Mouse (Mus musculus) hindbrain, postnatal 0 days (tissue): ENCODE measurements around the gene Prrxl1. TPM values are rescaled to one million over a fixed set of nuclear protein-coding genes. Genes with fewer than 3 reads are reported as not detected.

Source experiments
- ATAC-seq: fragments of 200-750 bp; cut with Nextera tagmentation; 2 replicates; pipeline ENCODE4 v1.8.0; 2017; ENCODE audit warnings: mild to moderate bottlenecking, moderate TSS enrichment, moderate library complexity
- DNase-seq: peaks from one replicate; pipeline ENCODE4 v3.0.0-alpha.2; 2015; ENCODE audit warnings: low spot score
- H3K27ac ChIP-seq: fragments of 300-500 bp; sonication (generic); 2 replicates; pipeline ENCODE4 v1.5.1; 2014; ENCODE audit warnings: mild to moderate bottlenecking
- H3K27me3 ChIP-seq: fragments of 300-500 bp; sonication (generic); 2 replicates; pipeline ENCODE4 v1.6.1; 2014; ENCODE audit warnings: low read length, mixed read lengths; ENCODE audit not compliant: insufficient read depth
- H3K36me3 ChIP-seq: fragments of 300-500 bp; sonication (generic); 2 replicates; pipeline ENCODE4 v1.6.1; 2014; ENCODE audit warnings: low read length, mixed read lengths; ENCODE audit not compliant: insufficient read depth
- H3K4me1 ChIP-seq: fragments of 300-500 bp; sonication (generic); 2 replicates; pipeline ENCODE4 v1.6.1; 2014; ENCODE audit warnings: antibody characterized with exemption, low read length, mixed read lengths; ENCODE audit not compliant: insufficient read depth
- H3K4me2 ChIP-seq: fragments of 300-500 bp; sonication (generic); 2 replicates; pipeline ENCODE4 v1.6.1; 2014; ENCODE audit warnings: low read depth, mild to moderate bottlenecking, low read length, moderate library complexity, mixed read lengths
- H3K4me3 ChIP-seq: fragments of 300-500 bp; sonication (generic); 2 replicates; pipeline ENCODE4 v1.5.1; 2014; ENCODE audit warnings: low read length
- H3K9ac ChIP-seq: fragments of 300-500 bp; sonication (generic); replicated peaks from 2 replicates; pipeline ENCODE4 v1.6.1; 2014; ENCODE audit warnings: mild to moderate bottlenecking, low read length, moderate library complexity, mixed read lengths
- H3K9me3 ChIP-seq: fragments of 300-500 bp; sonication (generic); 2 replicates; pipeline ENCODE4 v1.6.1; 2016; ENCODE audit warnings: low read length, mixed read lengths
- CTCF ChIP-seq: IDR thresholded peaks from 2 replicates; pipeline ENCODE4 v1.5.1; 2016; ENCODE audit warnings: antibody characterized with exemption, control low read depth, low read depth
- WGBS: fragments of 180-500 bp; shearing (Covaris S2); extraction: QIAGEN DNeasy Blood & Tissue Kit; methylation state at CpG from one replicate; pipeline ENCODE4 v1.1.7; 2014; 5-methylcytosine and 5-hydroxymethylcytosine counted together
- polyA plus RNA-seq: library from polyadenylated mRNA; unstranded; fragments of >200 nt; fragmentation: Nextera tagmentation; extraction: Ambion mirVana; gene quantifications from 2 replicates; pipeline ENCODE4 v1.2.1, GENCODE M21; 2015
- total RNA-seq: library from RNA; depleted of rRNA; stranded (reverse); fragments of >200 nt; gene quantifications from 2 replicates; pipeline ENCODE4 v1.2.3, GENCODE M21; 2014

The Prrxl1 gene
- total and polyA plus RNA-seq, 2 experiments from 2014 or later, result 17.8 to 24.1 TPM

DNA sequence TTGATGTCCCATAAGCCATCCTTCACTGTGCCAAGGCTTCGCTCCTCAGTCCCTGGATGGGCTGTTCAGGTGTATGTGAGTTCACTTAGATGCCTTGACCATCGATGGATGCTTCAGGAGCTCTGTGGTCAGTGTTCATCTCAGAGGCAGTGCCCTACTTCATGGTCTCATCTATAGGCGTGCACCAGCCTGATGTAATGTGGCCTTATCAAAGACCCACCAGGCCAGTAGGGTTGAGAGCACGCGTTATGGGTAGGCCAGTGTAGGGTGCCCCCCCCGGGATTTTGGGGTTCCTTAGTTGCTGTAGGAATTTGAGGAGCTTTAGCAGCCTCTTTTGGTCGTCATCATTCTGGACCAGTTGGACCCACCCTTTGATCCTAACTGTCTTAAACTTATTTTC is 25.6 kb downstream of the Prrxl1 start:
- H3K9ac ChIP-seq, result no peak overlapping the region
- H3K27me3 ChIP-seq, result no peaks in the 10 kb centered on the region
- no peak overlapping the region for H3K4me2 ChIP-seq
- no peaks in the 10 kb centered on the region for H3K36me3 ChIP-seq
- DNase-seq, result no peak
- H3K4me1 ChIP-seq, result no peaks in the 10 kb centered on the region
- WGBS, result 93% methylated on average over 7 of the region's 7 CpGs
- H3K9me3 ChIP-seq, result no peaks in the 10 kb centered on the region
- no peak overlapping the region for H3K27ac ChIP-seq
- TF ChIP-seq CTCF, result no peak
- ATAC-seq, result no peak
- no peak overlapping the region for H3K4me3 ChIP-seq

- WGBS, result 23% methylated on average over 2 of the region's 2 CpGs
- no peak for TF ChIP-seq CTCF
- no peak overlapping the region for H3K4me2 ChIP-seq
- no peaks in the 10 kb centered on the region for H3K9me3 ChIP-seq
- no peak overlapping the region for H3K9ac ChIP-seq
- H3K27me3 ChIP-seq, result no peaks in the 10 kb centered on the region
- DNase-seq (peak; percentile 60), ATAC-seq (peak; percentile 40; the same call in 1 of the 2 replicates)
- H3K4me3 ChIP-seq, result no peak overlapping the region
- H3K4me1 ChIP-seq, result no peaks in the 10 kb centered on the region
- no peaks in the 10 kb centered on the region for H3K36me3 ChIP-seq
- H3K27ac ChIP-seq, result no peak overlapping the region
Measured at GRCm38 (mm10) chr14:32627271-32627670, 28.1 kb downstream of the Prrxl1 start.

GRCm38 (mm10) chr14:32628584-32628983 is 29.4 kb downstream of the Prrxl1 start:
- no peaks in the 10 kb centered on the region for H3K4me1 ChIP-seq
- DNase-seq (peak; percentile 34), ATAC-seq (0 out of 2 replicates have a peak, but pooled peaks have one; percentile 27)
- H3K27me3 ChIP-seq, result no peaks in the 10 kb centered on the region
- H3K4me2 ChIP-seq, result no peak overlapping the region
- no peaks in the 10 kb centered on the region for H3K36me3 ChIP-seq
- 46% methylated on average over 10 of the region's 10 CpGs for WGBS
- H3K9ac ChIP-seq, result no peak overlapping the region
- H3K4me3 ChIP-seq, result no peak overlapping the region
- no peak overlapping the region for H3K27ac ChIP-seq
- H3K9me3 ChIP-seq, result no peaks in the 10 kb centered on the region
- peak; percentile 34 for TF ChIP-seq CTCF

GRCm38 (mm10) chr14:32632908-32633600 is 33.8 kb downstream of the Prrxl1 start:
- DNase-seq (no peak), ATAC-seq (no peak)
- no peak overlapping the region for H3K27ac ChIP-seq
- H3K4me3 ChIP-seq, result no peak overlapping the region
- no peak overlapping the region for H3K4me2 ChIP-seq
- WGBS, result 67% methylated on average over 6 of the region's 6 CpGs
- H3K9ac ChIP-seq, result no peak overlapping the region
- H3K9me3 ChIP-seq, result no peaks in the 10 kb centered on the region
- no peak for TF ChIP-seq CTCF
- no peaks in the 10 kb centered on the region for H3K4me1 ChIP-seq
- no peaks in the 10 kb centered on the region for H3K27me3 ChIP-seq
- no peaks in the 10 kb centered on the region for H3K36me3 ChIP-seq

DNA sequence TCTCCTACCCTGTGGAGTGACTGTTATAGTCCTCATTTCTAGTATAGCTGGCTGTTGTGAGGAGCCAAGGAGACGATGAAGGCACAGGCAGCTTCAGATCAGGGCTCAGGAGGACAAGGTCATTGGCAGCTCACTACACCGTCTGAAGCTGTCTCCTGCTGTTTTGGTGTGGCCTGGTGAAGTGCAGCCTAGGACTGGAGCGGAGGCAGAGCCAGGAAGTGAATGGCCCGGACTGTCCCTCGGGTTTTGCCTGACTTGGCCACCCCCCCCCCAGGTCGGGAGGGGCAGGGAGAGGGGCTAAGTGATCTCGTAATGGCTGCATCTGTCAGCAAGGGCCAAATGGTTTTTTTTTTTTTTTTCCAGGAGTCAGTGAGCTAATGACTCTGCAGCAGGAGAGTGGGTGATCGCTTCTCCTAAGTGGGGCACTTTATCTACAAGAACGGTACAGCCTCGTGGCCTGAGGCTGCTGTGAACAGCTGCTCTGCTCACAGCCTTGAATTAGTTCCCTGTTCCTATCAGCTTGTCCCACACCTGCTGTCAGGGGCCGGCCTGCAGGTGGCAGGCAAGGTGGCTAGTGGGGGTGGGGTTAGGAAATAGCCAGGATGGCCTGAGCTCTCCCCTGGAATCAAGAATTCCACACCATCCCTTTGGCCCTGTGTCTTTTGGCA is 34.9 kb downstream of the Prrxl1 start:
- no peaks in the 10 kb centered on the region for H3K9me3 ChIP-seq
- H3K27ac ChIP-seq, result no peak overlapping the region
- DNase-seq (peak; percentile 5), ATAC-seq (peak; percentile 24; the same call in 1 of the 2 replicates)
- no peak overlapping the region for H3K4me2 ChIP-seq
- TF ChIP-seq CTCF, result no peak
- H3K27me3 ChIP-seq, result no peaks in the 10 kb centered on the region
- H3K4me1 ChIP-seq, result no peaks in the 10 kb centered on the region
- H3K36me3 ChIP-seq, result no peaks in the 10 kb centered on the region
- H3K9ac ChIP-seq, result no peak overlapping the region
- no peak overlapping the region for H3K4me3 ChIP-seq
- 24% methylated on average over 11 of the region's 11 CpGs for WGBS

GRCm38 (mm10) chr14:32638485-32638884 is 39.3 kb downstream of the Prrxl1 start:
- ATAC-seq (no peak), DNase-seq (no peak)
- TF ChIP-seq CTCF, result no peak
- WGBS, result 89% methylated on average over 2 of the region's 2 CpGs
- Histone ChIP-seq H3K4me3 (no peak overlapping the region), H3K27me3 (no peaks in the 10 kb centered on the region), H3K4me1 (no peaks in the 10 kb centered on the region), H3K9ac (no peak overlapping the region), H3K27ac (no peak overlapping the region), H3K36me3 (no peaks in the 10 kb centered on the region), H3K4me2 (no peak overlapping the region), H3K9me3 (no peaks in the 10 kb centered on the region)

GRCm38 (mm10) chr14:32659781-32660180 is 60.6 kb downstream of the Prrxl1 start:
- Histone ChIP-seq H3K27me3 (no peaks in the 10 kb centered on the region), H3K4me2 (no peak overlapping the region), H3K9ac (no peak overlapping the region), H3K4me3 (no peak overlapping the region), H3K9me3 (no peaks in the 10 kb centered on the region), H3K4me1 (no peaks in the 10 kb centered on the region), H3K36me3 (no peaks in the 10 kb centered on the region), H3K27ac (no peak overlapping the region)
- TF ChIP-seq CTCF, result no peak
- WGBS, result 84% methylated on average over 9 of the region's 9 CpGs
- ATAC-seq (no peak), DNase-seq (no peak)
